Mouse (Mus musculus) small intestine, adult 2 months (tissue): ENCODE measurements around the gene Ccnd3. TPM values are rescaled to one million over a fixed set of nuclear protein-coding genes. Genes with fewer than 3 reads are reported as not detected.

ENCODE experiments used
- H3K27ac ChIP-seq: fragments of 200-500 bp; 2 replicates; pipeline ENCODE4 v1.5.1; 2012; ENCODE audit warnings: low read depth, low read length, control low read depth, inconsistent platforms; ENCODE audit not compliant: insufficient read depth
- H3K27me3 ChIP-seq: fragments of 200-500 bp; 2 replicates; pipeline ENCODE4 v1.6.1; 2012; ENCODE audit warnings: mild to moderate bottlenecking, moderate library complexity, low read length, inconsistent platforms; ENCODE audit not compliant: control insufficient read depth, insufficient read depth
- H3K36me3 ChIP-seq: fragments of 200-500 bp; 2 replicates; pipeline ENCODE4 v1.6.1; 2012; ENCODE audit warnings: mild to moderate bottlenecking, low read length, control low read depth, inconsistent platforms; ENCODE audit not compliant: control insufficient read depth, insufficient read depth
- H3K4me1 ChIP-seq: fragments of 200-500 bp; 2 replicates; pipeline ENCODE4 v1.6.1; 2012; ENCODE audit warnings: low read length, inconsistent platforms, mixed read lengths; ENCODE audit not compliant: control insufficient read depth, insufficient read depth, insufficient read length
- H3K4me3 ChIP-seq: fragments of 200-500 bp; 2 replicates; pipeline ENCODE4 v1.5.1; 2012; ENCODE audit warnings: low read depth, mild to moderate bottlenecking, control low read depth, inconsistent platforms, low read length, moderate library complexity
- CTCF ChIP-seq: fragments of 200-500 bp; IDR thresholded peaks from 2 replicates; pipeline ENCODE4 v1.5.1; 2012; ENCODE audit warnings: low read depth, mild to moderate bottlenecking, control low read depth, inconsistent platforms, low read length, moderate library complexity, mixed read lengths; ENCODE audit not compliant: insufficient replicate concordance, insufficient read length; ENCODE audit errors: extremely low read depth
- POLR2A ChIP-seq: fragments of 200-500 bp; IDR thresholded peaks from 2 replicates; pipeline ENCODE4 v1.6.1; 2012; ENCODE audit warnings: low read depth, mild to moderate bottlenecking, control low read depth, inconsistent platforms, low read length, moderate library complexity
- WGBS: fragments of 180-500 bp; shearing (Covaris S2); methylation state at CpG from one replicate; pipeline ENCODE4 v1.1.7; 2018; 5-methylcytosine and 5-hydroxymethylcytosine counted together
- polyA plus RNA-seq: library from polyadenylated mRNA; depleted of rRNA; stranded (reverse); fragments of >200 nt; gene quantifications from 2 replicates; pipeline ENCODE4 v1.2.3, GENCODE M21; 2012

Ccnd3 gene
- polyA plus RNA-seq, 1 experiment, result 54.9 TPM

DNA sequence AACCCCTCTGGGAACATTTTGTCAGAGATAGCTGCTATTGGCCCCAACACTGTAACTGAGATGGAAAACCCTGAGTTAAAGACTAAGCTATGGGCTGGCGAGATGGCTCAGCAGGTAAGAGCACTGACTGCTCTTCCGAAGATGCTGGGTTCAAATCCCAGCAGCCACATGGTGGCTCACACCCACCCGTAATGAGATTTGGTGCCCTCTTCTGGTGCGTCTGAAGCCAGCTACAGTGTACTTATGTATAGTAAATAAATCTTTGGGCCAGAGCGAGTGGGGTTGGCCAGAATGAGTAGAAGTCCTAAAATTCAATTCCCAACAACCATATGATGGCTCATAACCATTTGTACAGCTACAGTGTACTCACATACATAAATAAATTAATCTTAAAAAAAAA lies 101.4 kb downstream of the Ccnd3 start:
- Histone ChIP-seq H3K27me3 (no peaks in the 10 kb centered on the region), H3K36me3 (peaks cover 32% of the 10 kb centered on the region), H3K27ac (no peak overlapping the region), H3K4me3 (no peak overlapping the region), H3K4me1 (peaks cover 3% of the 10 kb centered on the region; the same call in 1 of the 2 replicates)
- TF ChIP-seq POLR2A, result no peak
- TF ChIP-seq CTCF, result no peak
- WGBS, result 67% methylated on average over 5 of the region's 5 CpGs

GRCm38 (mm10) chr17:47609182-47609581 lies 104.3 kb downstream of the Ccnd3 start:
- Histone ChIP-seq H3K27ac (no peak overlapping the region), H3K27me3 (no peaks in the 10 kb centered on the region), H3K36me3 (peaks cover 15% of the 10 kb centered on the region), H3K4me3 (no peak overlapping the region), H3K4me1 (peaks cover 6% of the 10 kb centered on the region)
- WGBS, result 86% methylated on average over 4 of the region's 4 CpGs
- TF ChIP-seq POLR2A, result no peak
- TF ChIP-seq CTCF, result no peak

- Histone ChIP-seq H3K4me3 (peak within 1 kb of the TSS; percentile 77), H3K36me3 (peaks cover 10% of the 10 kb centered on the region), H3K27ac (peak within 1 kb of the TSS; percentile 58; the same call in 1 of the 2 replicates), H3K27me3 (no peaks in the 10 kb centered on the region), H3K4me1 (peaks cover 6% of the 10 kb centered on the region)
- TF ChIP-seq POLR2A, result no peak; the same call in 1 of the 2 replicates
- TF ChIP-seq CTCF, result peak; percentile 99; the same call in 1 of the 2 replicates
- WGBS, result under 1% methylated on average over 59 of the region's 59 CpGs
These were observed 106.2 kb downstream of the Ccnd3 start, which contains the start of the genes Bysl, Med20 and Gm20517 for GRCm38 (mm10) chr17:47610849-47611660. Gene Bysl, minus strand, starts transcription at chr17:47611492. Gene Med20, plus strand, starts transcription at chr17:47611582. Gene Gm20517, plus strand, starts transcription at chr17:47611589.

- under 1% methylated on average over 13 of the region's 13 CpGs for WGBS
- TF ChIP-seq CTCF (no peak), POLR2A (no peak)
- Histone ChIP-seq H3K4me1 (peaks cover 6% of the 10 kb centered on the region), H3K36me3 (peaks cover 10% of the 10 kb centered on the region), H3K27me3 (no peaks in the 10 kb centered on the region), H3K27ac (no peak overlapping the region), H3K4me3 (peak overlapping the region; percentile 77)
These were observed 106.8 kb downstream of the Ccnd3 start for GRCm38 (mm10) chr17:47611661-47611982.

DNA sequence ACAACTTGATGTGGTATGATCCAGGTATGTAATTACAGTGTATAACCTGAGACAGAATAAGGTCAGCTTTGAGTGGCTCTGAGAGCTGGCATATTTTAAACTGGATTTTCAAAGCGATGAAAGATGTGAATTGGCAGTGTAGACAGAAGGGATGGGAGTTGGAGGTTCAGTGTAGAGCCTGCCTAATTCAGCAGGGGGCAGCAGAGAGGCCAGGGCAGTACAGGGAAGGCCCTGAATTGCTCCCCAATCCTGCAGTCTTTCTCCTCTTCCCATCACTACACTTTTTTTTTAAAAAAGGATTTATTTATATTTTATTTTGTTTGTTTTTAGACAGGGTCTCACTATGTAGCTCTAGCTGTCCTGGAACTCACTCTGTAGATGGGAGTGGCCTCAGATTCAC lies 109.2 kb downstream of the Ccnd3 start:
- H3K27ac ChIP-seq, result no peak overlapping the region

GRCm38 (mm10) chr17:47616119-47616518 lies 111.3 kb downstream of the Ccnd3 start:
- no peak for TF ChIP-seq CTCF
- TF ChIP-seq POLR2A, result no peak
- H3K4me1 ChIP-seq, result peaks cover 6% of the 10 kb centered on the region
- no peak overlapping the region for H3K4me3 ChIP-seq
- H3K36me3 ChIP-seq, result peaks cover 31% of the 10 kb centered on the region
- H3K27ac ChIP-seq, result no peak overlapping the region
- WGBS, result 93% methylated on average over 8 of the region's 8 CpGs
- no peaks in the 10 kb centered on the region for H3K27me3 ChIP-seq

More for the DNA sequence above, 109.2 kb downstream of the Ccnd3 start:
- Histone ChIP-seq H3K36me3 (peaks cover 18% of the 10 kb centered on the region), H3K4me1 (peaks cover 6% of the 10 kb centered on the region), H3K4me3 (no peak overlapping the region), H3K27me3 (no peaks in the 10 kb centered on the region)
- 78% methylated on average over 1 of the region's 1 CpGs for WGBS
- TF ChIP-seq CTCF (peak; percentile 73; the same call in 1 of the 2 replicates), POLR2A (no peak)

GRCm38 (mm10) chr17:47616652-47617051 lies 111.8 kb downstream of the Ccnd3 start:
- 92% methylated on average over 4 of the region's 4 CpGs for WGBS
- H3K27me3 ChIP-seq, result no peaks in the 10 kb centered on the region
- TF ChIP-seq CTCF (no peak), POLR2A (no peak)
- H3K36me3 ChIP-seq, result peaks cover 31% of the 10 kb centered on the region
- no peak overlapping the region for H3K4me3 ChIP-seq
- peaks cover 6% of the 10 kb centered on the region for H3K4me1 ChIP-seq
- no peak overlapping the region for H3K27ac ChIP-seq
